Mouse (Mus musculus) heart, postnatal 0 days (tissue): ENCODE results near the gene Rad54l2.

Experiments
- CTCF ChIP-seq: IDR thresholded peaks from 2 replicates; pipeline ENCODE4 v1.5.1; 2016; ENCODE audit warnings: antibody characterized with exemption, control low read depth, low read depth
- EP300 ChIP-seq: IDR thresholded peaks from 2 replicates; pipeline ENCODE4 v1.6.1; 2016; ENCODE audit warnings: antibody characterized with exemption, low read depth

- peak; percentile 20; the same call in 1 of the 2 replicates for TF ChIP-seq CTCF
- no peak for TF ChIP-seq EP300
Measured at GRCm38 (mm10) chr9:106788812-106789321, at the start of gene Rad54l2.
